Mouse (Mus musculus) heart, postnatal 14 days (tissue): ENCODE results near the gene Kcne2. TPM values are rescaled to one million over a fixed set of nuclear protein-coding genes. Genes with fewer than 3 reads are reported as not detected.

Experiments used
- total RNA-seq, 2 experiments: library from RNA; stranded (reverse); gene quantifications; 2 replicates each; pipeline ENCODE4 v1.2.3; 2021

The Kcne2 gene
- total RNA-seq, 2 experiments from 2014 or later = not detected

Other genes with a start within 250 kb of the Kcne2 start
- gene Mrps6, start 234.1 kb upstream of the Kcne2 start, total RNA-seq = 10 to 100 TPM; 48.8 to 55.5 TPM
- not detected for gene Gm49711, start 234.1 kb upstream of the Kcne2 start, total RNA-seq
- gene Slc5a3, start 234.1 kb upstream of the Kcne2 start, total RNA-seq = 1 to 10 TPM; 5.4 to 6.2 TPM
- gene Smim11, start 8.9 kb downstream of the Kcne2 start, total RNA-seq = 10 to 100 TPM; 54.2 to 57.5 TPM
- 1 to 10 TPM; 1.2 to 1.4 TPM for gene Fam243, start 29.1 kb downstream of the Kcne2 start, total RNA-seq
- 100 to 1,000 TPM; 171 to 231 TPM for gene Kcne1, start 67.1 kb downstream of the Kcne2 start, total RNA-seq
- 10 to 100 TPM; 52.4 to 69.3 TPM for gene Rcan1, start 178.5 kb downstream of the Kcne2 start, total RNA-seq
- under 1 TPM; 0.07 to 0.93 TPM for gene Clic6, start 193.3 kb downstream of the Kcne2 start, total RNA-seq